Mouse (Mus musculus) cerebellum, adult 9-11 months (tissue): ENCODE results near the gene Prr18.

Experiments
- DNase-seq: peaks from one replicate; pipeline ENCODE4 v3.0.0; 2022

The Prr18 gene

GRCm38 (mm10) chr17:8341360-8341963 is 4.2 kb downstream of the Prr18 start:
- peak; percentile 30 for DNase-seq

- no peak for DNase-seq
These were observed 5.4 kb downstream of the Prr18 start for GRCm38 (mm10) chr17:8342706-8343105.

- no peak for DNase-seq
These were observed 6.2 kb downstream of the Prr18 start for GRCm38 (mm10) chr17:8343416-8343815.

GRCm38 (mm10) chr17:8347765-8348285 is 10.6 kb downstream of the Prr18 start:
- no peak for DNase-seq

GRCm38 (mm10) chr17:8348941-8349340 is 11.7 kb downstream of the Prr18 start:
- no peak for DNase-seq

- peak; percentile 55 for DNase-seq
These were observed 13.8 kb downstream of the Prr18 start for GRCm38 (mm10) chr17:8351088-8351487.

DNA sequence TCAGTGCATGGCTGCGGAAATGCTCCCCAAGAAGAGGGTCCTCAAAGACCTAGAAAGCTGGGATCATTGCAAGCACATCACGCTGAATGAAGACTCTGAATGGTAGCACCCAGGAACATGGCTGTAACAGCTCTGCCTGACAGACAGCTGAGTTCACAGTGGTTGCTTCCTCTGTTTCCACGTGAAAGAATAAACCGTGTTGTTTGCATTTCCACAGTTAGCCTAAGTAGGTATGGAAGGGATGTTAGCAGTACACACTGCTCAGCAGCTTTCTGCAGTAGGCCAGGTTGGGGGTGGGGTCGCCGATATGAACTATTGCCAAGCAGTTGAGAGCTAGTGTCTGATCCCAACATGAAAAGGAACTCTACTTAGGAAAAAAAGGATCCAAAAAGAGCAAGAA is 18.4 kb downstream of the Prr18 start, which contains the start of gene T2:
Gene T2, plus strand, starts transcription at position 301 of the 400 bp plus-strand sequence.
- no peak for DNase-seq

GRCm38 (mm10) chr17:8357498-8357897 is 20.2 kb downstream of the Prr18 start:
- DNase-seq, result no peak

DNA sequence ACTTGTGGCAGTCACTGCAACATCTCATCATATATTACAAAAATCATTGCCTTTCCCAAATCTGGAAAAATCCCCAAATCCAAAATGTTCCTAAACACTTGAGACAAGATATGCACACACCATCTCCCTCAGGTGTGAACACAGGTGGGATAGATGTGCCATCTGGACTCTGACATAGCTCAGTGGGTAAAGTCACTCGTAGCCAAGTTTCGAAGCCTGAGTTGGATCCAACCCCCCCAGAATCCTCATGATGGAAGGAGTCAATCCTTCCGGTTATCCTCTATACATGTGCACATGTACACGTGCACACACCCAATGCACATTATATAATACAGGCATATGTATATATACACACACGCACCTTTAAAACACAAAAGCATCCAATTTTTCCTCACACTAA is 23.6 kb downstream of the Prr18 start:
- no peak for DNase-seq

- no peak for DNase-seq
These were observed 24.2 kb downstream of the Prr18 start for GRCm38 (mm10) chr17:8361281-8362103.

- peak; percentile 57 for DNase-seq
These were observed 30.5 kb downstream of the Prr18 start for GRCm38 (mm10) chr17:8367514-8368480.

DNA sequence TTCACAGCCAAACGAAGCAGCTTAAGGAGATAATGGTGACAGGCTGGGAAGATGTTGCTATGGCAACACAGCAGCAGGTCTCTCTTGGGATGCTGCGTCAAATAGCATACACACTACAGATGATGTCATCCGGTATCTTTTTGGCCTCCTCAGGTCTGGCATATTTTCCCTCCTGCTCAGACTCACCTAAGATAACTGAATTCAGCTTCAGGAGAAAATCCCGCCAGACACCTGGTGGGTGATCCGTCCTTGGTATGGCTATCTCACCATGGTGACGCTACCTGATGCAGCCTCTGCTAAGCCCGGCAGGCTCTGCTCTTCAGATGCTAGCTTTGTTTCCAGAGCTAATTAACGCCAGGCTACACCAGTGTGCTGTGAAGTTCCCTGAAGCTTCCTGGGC is 31.3 kb downstream of the Prr18 start:
- DNase-seq, result peak; percentile 66

GRCm38 (mm10) chr17:8369171-8369570 is 31.9 kb downstream of the Prr18 start:
- no peak for DNase-seq

DNA sequence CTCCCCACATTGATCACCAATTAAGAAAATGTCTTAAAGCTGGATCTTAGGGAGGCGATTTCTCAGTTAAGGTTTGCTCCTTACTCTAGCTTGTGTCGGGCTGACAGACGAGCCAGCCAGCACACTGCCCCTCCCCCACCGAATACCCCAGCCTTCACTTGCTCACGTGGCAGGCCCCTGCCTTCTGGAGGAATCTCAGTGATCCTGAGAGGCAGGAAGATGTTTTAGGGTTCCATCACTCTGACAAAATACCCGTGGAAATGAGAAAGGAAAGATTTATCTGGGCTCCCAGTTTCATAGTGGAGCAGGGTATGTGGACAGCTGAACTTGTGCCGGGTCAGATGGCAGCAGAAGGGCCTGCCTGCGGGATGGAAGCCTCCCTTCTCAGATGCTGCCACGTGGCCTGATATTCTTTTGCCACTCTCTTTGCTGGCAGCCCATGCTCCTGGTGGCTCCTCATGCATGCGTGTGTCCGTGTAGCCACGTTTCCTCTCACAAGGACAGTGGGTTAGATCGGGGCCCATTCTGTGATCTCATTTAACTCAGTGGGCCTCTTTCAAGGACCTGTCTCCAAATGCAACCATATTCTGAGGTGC is 33.5 kb downstream of the Prr18 start:
- DNase-seq, result no peak

DNA sequence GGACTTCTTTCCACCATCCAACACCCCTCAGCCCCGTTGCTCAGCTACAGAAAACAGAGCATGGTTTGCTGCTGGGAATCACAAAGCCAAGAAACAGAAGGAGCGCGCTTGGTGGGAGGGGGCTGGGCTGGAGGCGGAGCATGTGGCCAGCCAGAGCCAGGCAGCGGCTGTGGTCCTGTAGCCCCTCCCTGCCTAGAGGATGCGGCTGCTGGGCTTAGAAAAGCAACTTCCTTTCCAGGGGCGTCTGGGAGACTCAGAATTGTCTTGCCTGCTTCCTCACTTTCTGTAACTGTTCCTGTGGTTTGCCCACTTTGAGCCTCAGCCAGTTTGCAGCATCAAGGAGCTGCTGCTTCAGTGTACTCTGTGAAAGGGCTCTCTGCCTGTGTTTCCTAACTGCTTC is 34.6 kb downstream of the Prr18 start:
- DNase-seq, result peak; percentile 64

DNA sequence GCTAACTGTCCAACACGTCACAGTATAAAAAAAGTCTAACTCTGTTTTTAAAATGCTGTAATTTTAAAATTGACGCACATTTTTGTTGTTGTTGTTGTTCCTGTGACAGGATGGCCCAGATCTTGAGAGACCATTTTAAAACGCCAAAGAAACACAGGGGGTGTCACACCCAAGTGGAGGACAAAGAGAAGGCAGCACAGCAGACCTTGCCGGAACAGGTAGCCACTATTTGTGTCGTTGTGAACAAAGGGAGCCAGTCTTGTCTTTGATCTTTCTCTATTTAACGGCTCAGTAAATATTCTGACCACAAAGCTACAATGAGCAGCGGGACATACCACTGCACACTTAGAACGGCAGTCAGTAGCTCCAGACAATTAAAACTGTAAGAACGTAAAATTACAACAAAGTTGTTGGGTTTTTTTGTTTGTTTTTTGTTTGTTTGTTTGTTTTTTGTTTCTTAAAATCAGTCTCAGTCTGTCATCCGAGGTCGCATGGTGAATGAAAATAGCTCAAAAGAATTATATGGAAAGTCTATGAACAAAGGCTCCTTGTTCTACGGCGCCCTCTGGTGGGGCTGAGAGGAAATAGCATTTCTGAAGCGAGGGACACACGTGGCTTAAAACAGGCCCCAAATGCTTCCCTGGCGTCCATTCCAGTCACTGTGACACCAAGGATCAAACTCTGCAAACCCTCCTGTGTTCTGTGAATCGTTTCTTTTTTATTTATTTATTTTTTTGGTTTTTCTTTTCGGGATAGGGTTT is 35.2 kb downstream of the Prr18 start:
- peak; percentile 78 for DNase-seq

- no peak for DNase-seq
These were observed 40.0 kb downstream of the Prr18 start for GRCm38 (mm10) chr17:8377298-8377697.

DNA sequence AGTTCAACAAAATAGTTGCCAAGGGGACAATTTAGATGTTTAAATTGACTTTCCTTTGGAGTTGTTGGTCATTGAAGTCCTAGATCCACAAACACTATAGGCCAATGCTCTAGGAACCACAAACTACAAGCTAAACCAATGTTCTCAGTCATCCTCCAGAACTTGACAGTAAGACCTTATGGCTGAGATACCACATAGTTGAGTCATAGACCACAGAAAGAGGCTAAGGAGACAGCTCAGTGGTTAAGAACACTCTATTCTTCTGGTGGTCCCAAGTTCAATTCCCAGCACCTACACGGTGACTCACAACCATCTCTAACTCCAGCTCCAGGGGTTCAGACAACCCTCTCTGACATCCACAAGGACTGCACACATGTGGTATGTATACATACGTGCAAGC is 48.2 kb downstream of the Prr18 start:
- no peak for DNase-seq

- no peak for DNase-seq
These were observed 51.2 kb downstream of the Prr18 start for GRCm38 (mm10) chr17:8388463-8388862.

DNA sequence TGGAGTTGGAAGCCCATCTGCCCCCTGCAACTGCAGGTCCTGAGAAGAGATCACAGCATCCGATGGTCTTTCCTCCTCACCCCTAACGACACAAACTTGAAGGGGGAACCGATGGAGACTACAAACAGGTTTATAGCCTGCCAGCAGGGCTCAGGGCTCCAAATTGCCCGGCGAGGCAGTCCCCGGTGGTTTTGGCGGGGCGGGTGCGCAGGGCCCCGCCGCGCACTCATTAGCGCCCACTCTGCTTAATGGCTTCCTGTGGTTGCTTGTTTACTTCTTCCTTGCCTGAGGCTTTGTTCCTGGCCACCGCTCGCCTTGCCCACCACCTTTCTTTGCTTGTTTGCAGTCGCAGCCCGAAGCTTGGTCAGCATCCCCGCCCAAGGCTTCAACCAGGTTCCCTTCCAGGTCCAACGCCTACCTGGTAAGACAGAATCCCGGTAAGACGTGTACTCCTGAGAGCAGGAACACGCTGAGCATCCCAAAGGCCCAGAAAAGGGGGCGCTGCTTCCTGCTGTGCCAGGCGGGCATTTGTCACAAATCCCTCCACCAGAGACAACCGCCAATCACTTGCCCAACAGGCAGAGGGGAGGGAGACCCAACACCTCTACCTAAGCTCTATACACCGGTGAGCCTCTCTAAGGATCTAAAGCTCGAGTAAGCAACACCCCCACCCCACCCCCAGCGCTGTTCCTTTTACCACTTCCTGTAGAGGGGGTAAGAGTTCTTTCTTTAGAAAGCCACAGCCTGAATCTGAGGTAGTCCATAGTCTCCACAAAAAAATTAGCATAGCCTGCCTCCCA is 51.9 kb downstream of the Prr18 start:
- DNase-seq, result no peak

GRCm38 (mm10) chr17:8389790-8390095 is 52.5 kb downstream of the Prr18 start:
- no peak for DNase-seq
